17 mouse cellular contexts compared by ENCODE assay signal in genomic region chr5:102892226-102892625, GRCm38 (mm10).
"Had no signal": no experiment of that assay in that cellular context is flagged by ENCODE, and none has a peak within 500 bp of the region (broad histone marks: within the 10 kb centered on the region; RNA-seq: fewer than 3 reads in every experiment).

No protein-coding gene starts in this region.

- H3K9me3 ChIP-seq: lung, embryonic 15.5 days; midbrain, embryonic 13.5 days; midbrain, embryonic 15.5 days; neural tube, embryonic 12.5 days; stomach, embryonic 15.5 days had no signal

- H3K27me3 ChIP-seq: lung, embryonic 15.5 days; megakaryocyte, embryonic 14.5 days; midbrain, embryonic 13.5 days; midbrain, embryonic 15.5 days; neural tube, embryonic 12.5 days; stomach, embryonic 15.5 days had no signal

- H3K4me2 ChIP-seq: lung, embryonic 15.5 days; midbrain, embryonic 11.5 days; midbrain, embryonic 13.5 days; midbrain, embryonic 15.5 days; neural tube, embryonic 12.5 days; stomach, embryonic 15.5 days had no signal

- H3K36me3 ChIP-seq: midbrain, embryonic 13.5 days; midbrain, embryonic 15.5 days; neural tube, embryonic 12.5 days had no signal

- H3K4me1 ChIP-seq: lung, embryonic 15.5 days; megakaryocyte, embryonic 14.5 days; midbrain, embryonic 15.5 days; neural tube, embryonic 12.5 days; stomach, embryonic 15.5 days had no signal

- H3K27ac ChIP-seq: lung, embryonic 15.5 days; macrophage; midbrain, embryonic 13.5 days; midbrain, embryonic 15.5 days; neural tube, embryonic 12.5 days; stomach, embryonic 15.5 days; stomach, postnatal 0 days had no signal

- ATAC-seq: lung, postnatal 0 days; midbrain, embryonic 13.5 days; midbrain, embryonic 15.5 days had no signal

- DNase-seq: lung, adult 2 months; lung, postnatal 14 days; lung, postnatal 36 days; right cerebral cortex, postnatal 14 days; thymus, adult 2 months; thymus, postnatal 25 days; thymus, postnatal 4 days had no signal

- H3K9ac ChIP-seq: lung, embryonic 15.5 days; midbrain, embryonic 13.5 days; midbrain, embryonic 15.5 days; neural tube, embryonic 12.5 days; stomach, embryonic 15.5 days had no signal

- H3K4me3 ChIP-seq: lung, embryonic 15.5 days; megakaryocyte, embryonic 14.5 days; midbrain, embryonic 13.5 days; midbrain, embryonic 15.5 days; neural tube, embryonic 12.5 days; stomach, embryonic 15.5 days had no signal
